Mouse (Mus musculus) cerebellum, adult 8-10 months (tissue): ENCODE measurements around the gene Plxna1.

Experiments used
- DNase-seq: peaks from one replicate; pipeline ENCODE4 v3.0.0; 2022

The Plxna1 gene

GRCm38 (mm10) chr6:89280555-89280954 lies 81.9 kb downstream of the Plxna1 start:
- no peak for DNase-seq

- DNase-seq: no peak
These were observed 90.5 kb downstream of the Plxna1 start for GRCm38 (mm10) chr6:89271731-89272475.

- DNase-seq: no peak
These were observed 95.2 kb downstream of the Plxna1 start for GRCm38 (mm10) chr6:89267181-89267580.
